Mouse (Mus musculus): Measurements from ENCODE around the gene Trpm6.

Trpm6 gene

GRCm38 (mm10) chr19:18771048-18771447 is 21.3 kb downstream of the Trpm6 start:
- DNase-seq (ENCODE audit: inconsistent age in 2 of 2, low spot score in 1 of 2): no peak

GRCm38 (mm10) chr19:18771561-18771960 is 21.8 kb downstream of the Trpm6 start:
- no peak for DNase-seq (ENCODE audit: inconsistent age in 2 of 2, low spot score in 1 of 2)

- DNase-seq (ENCODE audit: inconsistent age in 2 of 2, low spot score in 1 of 2): no peak
Measured at GRCm38 (mm10) chr19:18772888-18773488, 23.2 kb downstream of the Trpm6 start.

- no peak for DNase-seq (ENCODE audit: inconsistent age in 2 of 2, low spot score in 1 of 2)
Measured at GRCm38 (mm10) chr19:18774085-18774484, 24.3 kb downstream of the Trpm6 start.

- DNase-seq (ENCODE audit: inconsistent age in 2 of 2, low spot score in 1 of 2): no peak
Measured at GRCm38 (mm10) chr19:18799646-18800045, 49.9 kb downstream of the Trpm6 start.

GRCm38 (mm10) chr19:18811264-18811663 is 61.5 kb downstream of the Trpm6 start:
- DNase-seq (ENCODE audit: inconsistent age in 2 of 2, low spot score in 1 of 2): no peak

GRCm38 (mm10) chr19:18815170-18815569 is 65.4 kb downstream of the Trpm6 start:
- DNase-seq (ENCODE audit: inconsistent age in 2 of 2, low spot score in 1 of 2): no peak

- no peak for DNase-seq (ENCODE audit: inconsistent age in 2 of 2, low spot score in 1 of 2)
Measured at GRCm38 (mm10) chr19:18817425-18817824, 67.6 kb downstream of the Trpm6 start.

- DNase-seq (ENCODE audit: inconsistent age in 2 of 2, low spot score in 1 of 2): no peak
Measured at GRCm38 (mm10) chr19:18828601-18829000, 78.8 kb downstream of the Trpm6 start.

GRCm38 (mm10) chr19:18831196-18831595 is 81.4 kb downstream of the Trpm6 start:
- no peak for DNase-seq (ENCODE audit: inconsistent age in 2 of 2, low spot score in 1 of 2)

GRCm38 (mm10) chr19:18834971-18835370 is 85.2 kb downstream of the Trpm6 start:
- peak; percentile 46 to 80 for DNase-seq (ENCODE audit: inconsistent age in 2 of 2, low spot score in 1 of 2)

- DNase-seq (ENCODE audit: inconsistent age in 2 of 2, low spot score in 1 of 2): no peak
Measured at GRCm38 (mm10) chr19:18841789-18842562, 92.2 kb downstream of the Trpm6 start.

GRCm38 (mm10) chr19:18842626-18843025 is 92.8 kb downstream of the Trpm6 start:
- no peak for DNase-seq (ENCODE audit: inconsistent age in 2 of 2, low spot score in 1 of 2)

GRCm38 (mm10) chr19:18846336-18846735 is 96.6 kb downstream of the Trpm6 start:
- DNase-seq (ENCODE audit: inconsistent age in 2 of 2, low spot score in 1 of 2): no peak

GRCm38 (mm10) chr19:18868311-18868710 is 118.5 kb downstream of the Trpm6 start:
- DNase-seq (ENCODE audit: inconsistent age in 2 of 2, low spot score in 1 of 2): no peak

GRCm38 (mm10) chr19:18872792-18873569 is 123.2 kb downstream of the Trpm6 start:
- DNase-seq (ENCODE audit: inconsistent age in 2 of 2, low spot score in 1 of 2): peak in 1 of 2 experiments; percentile 46

- DNase-seq (ENCODE audit: inconsistent age in 2 of 2, low spot score in 1 of 2): no peak
Measured at GRCm38 (mm10) chr19:18873709-18874644, 124.2 kb downstream of the Trpm6 start.

- DNase-seq (ENCODE audit: inconsistent age in 2 of 2, low spot score in 1 of 2): no peak
Measured at GRCm38 (mm10) chr19:18879264-18879663, 129.5 kb downstream of the Trpm6 start.

GRCm38 (mm10) chr19:18881162-18881561 is 131.4 kb downstream of the Trpm6 start:
- DNase-seq (ENCODE audit: inconsistent age in 2 of 2, low spot score in 1 of 2): no peak

GRCm38 (mm10) chr19:18887646-18888407 is 138.0 kb downstream of the Trpm6 start:
- DNase-seq (ENCODE audit: inconsistent age in 2 of 2, low spot score in 1 of 2): peak in 1 of 2 experiments; percentile 26

Data from adrenal gland, adult (tissue).